Mouse (Mus musculus) frontal cortex, adult 2 months (tissue): ENCODE results near the gene Zfp326. TPM values are rescaled to one million over a fixed set of nuclear protein-coding genes. Genes with fewer than 3 reads are reported as not detected.
"Not testable (repeated sequence)": the region's sequence is repeated elsewhere in the genome, so short reads cannot be mapped to it uniquely, and the experiment has no call there.

Experiments
- DNase-seq, 2 experiments: peaks; one replicate each; pipeline ENCODE4 v3.0.0; 2022; ENCODE audit warnings: low spot score in 1 of 2; ENCODE audit errors: extremely low spot score in 1 of 2
- polyA plus RNA-seq: library from polyadenylated mRNA; depleted of rRNA; stranded (reverse); fragments of >200 nt; gene quantifications from 2 replicates; pipeline ENCODE4 v1.2.3, GENCODE M21; 2012

The Zfp326 gene
- polyA plus RNA-seq, 1 experiment = 49.7 TPM

GRCm38 (mm10) chr5:105865110-105865628, 11.2 kb upstream of the Zfp326 start:
- not testable (repeated sequence) for DNase-seq

DNA sequence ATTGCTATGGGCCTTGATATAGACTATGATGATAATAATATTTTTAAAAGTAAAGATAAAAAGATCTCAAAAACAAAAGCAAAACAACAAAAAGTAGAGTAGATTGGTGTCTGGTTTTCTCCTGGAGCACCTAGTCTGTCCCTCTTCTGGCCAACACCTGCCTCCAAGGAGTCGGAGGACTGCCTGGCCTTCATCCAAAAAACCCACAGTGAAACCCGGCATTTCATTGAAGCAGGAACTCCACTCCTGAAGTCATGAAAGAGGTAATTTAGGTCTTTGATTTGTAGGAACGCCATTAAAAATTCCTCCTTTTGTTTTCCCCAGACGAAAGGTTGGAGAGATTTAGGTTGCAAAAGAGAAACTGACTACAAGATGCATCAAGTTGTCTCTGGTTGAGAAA, 8.9 kb upstream of the Zfp326 start:
- DNase-seq = no peak

- no peak for DNase-seq
Measured at GRCm38 (mm10) chr5:105867841-105868447, 8.4 kb upstream of the Zfp326 start.

DNA sequence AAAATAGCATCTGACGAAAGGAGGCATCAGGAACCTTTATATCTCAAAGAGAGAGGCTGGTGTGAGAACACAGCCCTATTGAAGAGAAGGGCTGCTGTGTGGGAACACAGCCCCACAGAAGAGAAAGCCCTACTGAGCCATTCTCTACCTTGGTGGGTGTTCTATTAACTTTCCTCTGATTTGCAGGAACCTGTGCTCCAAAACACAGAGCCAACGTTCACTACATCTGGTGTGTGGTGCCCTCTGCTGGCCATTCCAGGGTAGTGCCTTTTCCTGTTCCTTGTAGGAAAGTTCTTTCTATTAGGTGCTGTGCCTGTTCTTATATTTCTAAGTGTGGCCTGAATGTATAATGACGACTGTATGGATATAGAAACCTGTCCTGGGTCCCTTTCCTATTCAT, 7.8 kb upstream of the Zfp326 start:
- DNase-seq = peak; percentile 59 to 93

DNA sequence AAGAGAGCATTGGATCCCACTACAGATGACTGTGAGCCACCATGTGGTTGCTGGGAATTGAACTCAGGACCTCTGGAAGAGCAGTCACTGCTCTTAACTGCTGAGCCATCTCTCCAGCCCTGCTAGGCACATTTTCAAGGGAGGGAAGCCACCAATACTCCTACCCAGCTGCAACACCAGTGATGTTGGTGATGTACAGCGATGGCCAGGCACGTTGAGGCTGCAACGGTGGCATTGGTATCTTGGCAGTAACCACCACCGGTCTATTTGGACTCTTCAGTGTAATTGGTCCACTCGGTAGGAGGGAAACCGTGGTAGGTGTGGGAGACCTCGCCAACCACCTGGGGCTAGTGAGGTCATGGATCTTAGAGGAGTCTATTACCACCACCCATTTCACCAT, 6.6 kb upstream of the Zfp326 start:
- DNase-seq = no peak

DNA sequence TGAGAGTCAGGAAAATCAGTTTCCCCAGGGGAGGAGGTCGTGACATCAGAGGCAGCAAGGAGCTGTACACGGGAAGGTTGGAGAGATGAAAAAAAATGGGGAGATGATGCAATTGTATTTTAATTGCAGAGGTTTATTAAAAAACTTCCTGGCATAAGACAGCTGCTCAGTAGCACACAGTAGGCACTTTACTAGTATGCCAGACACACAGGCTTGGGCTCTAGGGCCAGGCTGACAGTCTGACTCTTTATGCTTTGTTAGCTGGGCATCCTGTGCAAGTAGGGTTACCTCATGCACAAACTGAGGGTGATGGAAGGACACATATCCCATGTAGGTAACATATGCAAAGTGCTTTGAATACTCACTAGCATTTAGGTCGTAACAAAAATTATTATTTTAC, 5.2 kb upstream of the Zfp326 start:
- no peak for DNase-seq

DNA sequence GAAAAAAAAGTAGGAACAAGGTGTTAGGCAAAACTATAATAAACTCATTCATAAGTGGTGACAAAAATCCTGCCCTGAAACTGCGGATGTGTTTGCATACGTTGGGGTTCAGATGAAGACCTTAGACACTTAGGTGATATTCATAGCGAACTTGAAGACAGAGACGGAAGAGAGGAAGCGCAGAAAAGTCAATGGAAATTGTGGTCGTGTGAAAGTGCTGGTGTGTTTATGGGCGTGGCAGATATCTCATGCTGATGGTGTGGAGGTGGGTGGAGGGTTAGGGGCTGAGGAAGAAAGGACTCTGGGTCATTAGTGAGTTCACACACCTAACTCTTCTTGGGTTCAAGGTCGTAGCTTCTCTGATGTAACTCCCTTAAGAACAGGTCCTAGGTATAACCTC, 4.2 kb upstream of the Zfp326 start:
- DNase-seq = no peak

DNA sequence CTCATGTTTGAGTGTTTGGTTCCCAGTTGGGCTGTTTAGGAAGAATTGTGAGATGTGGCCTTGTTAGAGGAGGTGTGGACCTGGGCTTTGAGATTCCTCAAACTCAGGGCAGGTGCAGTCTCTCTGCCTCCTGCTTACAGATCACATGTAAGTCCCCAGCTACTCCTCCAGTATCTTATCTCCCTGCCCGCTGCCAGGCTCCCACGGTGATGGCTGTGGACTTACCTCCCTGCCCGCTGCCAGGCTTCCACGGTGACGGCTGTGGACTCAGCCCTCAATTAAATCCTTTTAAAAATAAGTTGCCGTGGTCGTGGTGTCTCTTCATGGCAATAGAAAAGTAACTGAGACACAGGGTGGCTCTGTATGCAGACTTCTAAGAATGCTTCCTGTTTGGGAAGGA, 3.4 kb upstream of the Zfp326 start:
- DNase-seq = no peak

DNA sequence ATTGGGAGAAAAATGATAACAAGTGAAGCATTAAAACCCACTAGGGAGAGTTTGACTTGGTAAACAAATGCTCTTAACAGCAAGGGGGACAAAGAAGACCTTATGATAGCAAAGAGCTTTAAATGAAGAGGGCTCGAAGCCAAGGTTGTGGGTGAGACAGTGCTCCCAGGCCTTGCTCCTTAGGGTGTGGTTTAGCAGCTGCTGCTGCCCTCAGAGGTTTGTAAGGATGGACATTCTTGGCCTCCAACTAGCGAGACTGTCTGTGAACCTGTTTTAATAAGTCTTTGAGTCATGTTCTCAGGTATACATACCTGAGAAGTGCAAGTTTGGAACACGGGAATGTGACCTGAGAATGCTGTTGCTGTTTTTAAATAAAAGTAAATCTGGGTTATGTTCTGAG, 2.6 kb upstream of the Zfp326 start:
- no peak for DNase-seq

GRCm38 (mm10) chr5:105874476-105874875, 1.9 kb upstream of the Zfp326 start:
- no peak for DNase-seq

- no peak for DNase-seq
Measured at GRCm38 (mm10) chr5:105876925-105877774, 785 bp downstream of the Zfp326 start.

DNA sequence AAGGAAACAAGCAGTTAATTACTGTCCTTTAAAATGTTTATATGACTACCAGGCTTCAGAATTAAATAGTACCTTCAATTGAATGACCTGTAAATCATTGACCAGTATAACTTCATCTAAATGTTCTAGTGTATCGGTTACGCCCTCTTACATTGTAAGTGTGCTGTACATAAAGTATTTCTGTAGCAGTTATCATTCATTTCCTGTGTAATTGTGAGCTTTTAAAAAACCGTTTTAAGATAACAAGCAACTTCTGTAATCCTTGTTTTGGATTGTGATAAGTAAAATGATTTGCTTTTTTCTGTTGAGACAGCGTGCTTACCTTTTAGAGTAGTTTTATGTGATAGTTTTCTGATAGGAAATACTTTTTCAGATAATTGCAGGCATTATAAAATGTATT, 11.0 kb downstream of the Zfp326 start:
- no peak for DNase-seq

GRCm38 (mm10) chr5:105898161-105898560, 21.8 kb downstream of the Zfp326 start:
- DNase-seq = no peak

DNA sequence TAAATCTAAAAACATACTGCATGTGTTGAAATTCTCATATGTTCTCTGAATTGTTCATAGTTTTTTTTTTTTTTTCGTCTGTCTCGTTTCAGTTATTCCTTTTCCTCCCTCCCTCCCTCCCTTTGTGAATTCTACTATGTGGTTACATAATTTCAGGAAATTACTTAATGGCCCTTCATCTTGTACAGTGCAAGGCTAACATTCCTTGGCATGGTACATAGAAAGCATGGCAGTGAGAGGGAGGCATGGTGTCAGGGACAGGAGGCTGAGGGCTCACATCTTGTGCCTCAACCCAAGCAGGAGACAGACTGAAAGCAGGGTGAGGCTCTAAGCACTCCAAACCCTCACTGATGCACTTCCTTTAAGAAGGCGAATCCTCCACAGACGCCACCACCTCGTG, 32.8 kb downstream of the Zfp326 start:
- DNase-seq = no peak

DNA sequence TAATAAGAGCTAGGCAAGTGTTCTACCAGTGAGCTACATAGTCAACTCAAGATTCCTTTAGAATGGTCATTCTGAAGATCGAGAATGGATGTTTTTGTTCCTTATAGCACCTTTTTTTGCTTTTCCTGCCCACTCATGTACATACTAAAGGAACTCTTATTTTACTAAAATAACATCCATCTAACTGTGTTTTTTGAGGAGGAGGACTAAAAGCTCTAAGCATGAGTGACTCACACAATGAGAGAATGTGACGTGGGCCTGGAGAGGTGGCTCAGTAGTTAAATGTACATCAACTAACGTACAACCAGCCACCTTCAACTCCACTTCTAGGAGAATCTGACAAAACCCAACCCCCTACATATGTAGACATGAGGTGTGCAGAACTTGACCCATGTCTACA, 33.3 kb downstream of the Zfp326 start:
- DNase-seq = peak in 1 of 2 experiments; percentile 51

DNA sequence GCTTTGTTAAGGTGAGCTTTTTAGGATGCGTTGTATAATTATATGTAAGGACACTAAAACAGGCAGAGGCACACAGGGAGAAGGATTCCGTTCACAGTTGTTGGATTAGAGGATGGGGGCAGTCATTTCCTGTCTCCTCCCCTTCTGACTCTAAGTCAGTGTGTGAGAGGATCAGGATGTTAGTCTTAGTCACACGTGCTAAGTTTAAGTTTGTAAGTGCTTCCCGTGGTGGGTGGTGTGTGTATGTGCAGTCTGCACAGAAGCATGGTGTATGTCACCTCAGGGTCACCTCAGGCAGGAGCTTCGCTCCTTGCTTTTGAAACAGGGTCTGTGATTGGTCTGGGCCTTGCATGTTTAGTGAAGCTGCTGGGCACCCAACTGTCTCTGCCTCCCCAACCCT, 35.1 kb downstream of the Zfp326 start:
- DNase-seq = no peak

DNA sequence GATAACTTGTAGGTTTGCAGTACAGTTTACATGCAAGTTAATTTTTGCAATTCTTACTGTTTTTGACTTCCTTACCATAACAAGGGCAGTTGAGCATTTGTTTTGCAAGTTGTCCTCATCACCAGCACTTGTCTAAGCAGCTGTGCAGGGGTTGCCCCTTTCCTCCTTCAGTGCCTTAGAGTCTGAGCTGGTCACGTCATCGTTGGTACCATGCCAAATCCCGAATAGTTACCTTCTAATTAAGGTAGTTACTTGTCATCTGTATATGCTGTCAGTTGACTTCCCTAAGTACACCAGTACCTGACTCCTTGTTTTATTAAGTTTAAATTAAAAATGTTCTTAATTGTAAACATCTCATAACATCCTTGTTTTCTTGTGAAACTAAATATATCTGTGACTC, 41.0 kb downstream of the Zfp326 start:
- no peak for DNase-seq

- DNase-seq = no peak
Measured at GRCm38 (mm10) chr5:105918289-105918688, 41.9 kb downstream of the Zfp326 start.

- no peak for DNase-seq
Measured at GRCm38 (mm10) chr5:105922818-105923487, 46.6 kb downstream of the Zfp326 start.

GRCm38 (mm10) chr5:105924347-105924746, 48.0 kb downstream of the Zfp326 start:
- no peak for DNase-seq

- DNase-seq = no peak
Measured at GRCm38 (mm10) chr5:105925568-105926255, 49.3 kb downstream of the Zfp326 start.
